Mouse (Mus musculus): Measurements from ENCODE around the gene Mcm10. TPM values are rescaled to one million over a fixed set of nuclear protein-coding genes. Genes with fewer than 3 reads are reported as not detected.

Mcm10 gene
- total and polyA plus RNA-seq, 2 experiments = 21.8 to 36.0 TPM

DNA sequence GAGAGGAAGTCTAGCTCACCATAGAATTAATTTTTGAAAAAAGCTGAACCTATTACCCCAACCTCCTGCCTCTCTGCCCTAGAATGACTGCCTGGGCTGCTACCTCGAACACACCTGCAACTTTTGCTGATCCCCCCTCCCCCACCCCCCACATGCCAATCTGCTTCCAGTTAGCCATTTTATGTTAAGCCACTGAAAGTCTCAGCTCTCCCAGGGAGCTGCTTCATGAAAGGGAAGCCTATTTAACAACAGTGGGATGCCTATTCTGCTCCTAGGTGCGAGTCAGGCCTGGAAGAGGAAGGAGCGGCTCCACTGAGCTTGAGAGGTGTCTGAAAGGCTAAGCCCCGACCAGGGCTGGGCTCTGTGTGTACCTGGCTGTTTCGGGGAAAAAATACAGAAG, 28.6 kb downstream of the Mcm10 start:
- WGBS = 65% methylated on average over 5 of the region's 5 CpGs
- no peaks in the 10 kb centered on the region for H3K36me3 ChIP-seq (ENCODE audit: control insufficient read depth, insufficient read depth, low read length)
- peaks cover 13% of the 10 kb centered on the region; the same call in 1 of the 2 replicates for H3K4me1 ChIP-seq (ENCODE audit: control insufficient read depth, insufficient read depth, low read length)
- TF ChIP-seq CTCF (IDR thresholded peaks at IDR 0.05; ENCODE audit: low read depth, low read length) (no peak), POLR2A (IDR thresholded peaks at IDR 0.05; ENCODE audit: extremely low read depth, insufficient read depth, low read length) (no peak)
- H3K4me3 ChIP-seq (ENCODE audit: insufficient read depth, low read depth, low read length) = no peak overlapping the region
- no peaks in the 10 kb centered on the region for H3K79me2 ChIP-seq (ENCODE audit: control insufficient read depth, insufficient read depth, low read length)
- H3K9ac ChIP-seq (ENCODE audit: low read depth, low read length) = no peak overlapping the region
- H3K27ac ChIP-seq (replicated peaks; ENCODE audit: insufficient read depth, low read depth, low read length) = no peak overlapping the region
- no peak for DNase-seq (ENCODE audit: extremely low read depth, low read depth, low spot score)
- no peaks in the 10 kb centered on the region for H3K27me3 ChIP-seq (ENCODE audit: control insufficient read depth, insufficient read depth, low read length)

- H3K27me3 ChIP-seq (ENCODE audit: control insufficient read depth, insufficient read depth, low read length) = no peaks in the 10 kb centered on the region
- no peaks in the 10 kb centered on the region for H3K79me2 ChIP-seq (ENCODE audit: control insufficient read depth, insufficient read depth, low read length)
- WGBS = 79% methylated on average over 8 of the region's 8 CpGs
- H3K27ac ChIP-seq (replicated peaks; ENCODE audit: insufficient read depth, low read depth, low read length) = no peak overlapping the region
- H3K4me3 ChIP-seq (ENCODE audit: insufficient read depth, low read depth, low read length) = no peak overlapping the region
- DNase-seq (ENCODE audit: extremely low read depth, low read depth, low spot score) = no peak
- H3K36me3 ChIP-seq (ENCODE audit: control insufficient read depth, insufficient read depth, low read length) = no peaks in the 10 kb centered on the region
- no peak overlapping the region for H3K9ac ChIP-seq (ENCODE audit: low read depth, low read length)
- no peak for TF ChIP-seq CTCF (IDR thresholded peaks at IDR 0.05; ENCODE audit: low read depth, low read length)
- no peak for TF ChIP-seq POLR2A (IDR thresholded peaks at IDR 0.05; ENCODE audit: extremely low read depth, insufficient read depth, low read length)
- peaks cover 2% of the 10 kb centered on the region; the same call in 1 of the 2 replicates for H3K4me1 ChIP-seq (ENCODE audit: control insufficient read depth, insufficient read depth, low read length)
Measured at GRCm38 (mm10) chr2:4978091-4978490, 34.5 kb downstream of the Mcm10 start.

- TF ChIP-seq CTCF (IDR thresholded peaks at IDR 0.05; ENCODE audit: low read depth, low read length) (no peak), POLR2A (IDR thresholded peaks at IDR 0.05; ENCODE audit: extremely low read depth, insufficient read depth, low read length) (no peak)
- Histone ChIP-seq H3K9ac (ENCODE audit: low read depth, low read length) (no peak within 1 kb of the TSS), H3K36me3 (ENCODE audit: control insufficient read depth, insufficient read depth, low read length) (no peaks in the 10 kb centered on the region), H3K27ac (replicated peaks; ENCODE audit: insufficient read depth, low read depth, low read length) (no peak within 1 kb of the TSS), H3K79me2 (ENCODE audit: control insufficient read depth, insufficient read depth, low read length) (no peaks in the 10 kb centered on the region), H3K4me1 (ENCODE audit: control insufficient read depth, insufficient read depth, low read length) (peaks cover 2% of the 10 kb centered on the region; the same call in 1 of the 2 replicates), H3K27me3 (ENCODE audit: control insufficient read depth, insufficient read depth, low read length) (no peaks in the 10 kb centered on the region), H3K4me3 (ENCODE audit: insufficient read depth, low read depth, low read length) (no peak within 1 kb of the TSS)
- whole genome bisulfite sequencing = 81% methylated on average over 5 of the region's 5 CpGs
- DNase-seq (ENCODE audit: extremely low read depth, low read depth, low spot score) = no peak
Measured at GRCm38 (mm10) chr2:4975807-4976206, 36.8 kb downstream of the Mcm10 start, which contains the start of gene Ucma. Gene Ucma, plus strand, starts transcription at chr2:4976122.

- no peak for TF ChIP-seq CTCF (IDR thresholded peaks at IDR 0.05; ENCODE audit: low read depth, low read length)
- TF ChIP-seq POLR2A (IDR thresholded peaks at IDR 0.05; ENCODE audit: extremely low read depth, insufficient read depth, low read length) = no peak
- Histone ChIP-seq H3K27me3 (ENCODE audit: control insufficient read depth, insufficient read depth, low read length) (no peaks in the 10 kb centered on the region), H3K36me3 (ENCODE audit: control insufficient read depth, insufficient read depth, low read length) (no peaks in the 10 kb centered on the region), H3K4me3 (ENCODE audit: insufficient read depth, low read depth, low read length) (no peak overlapping the region), H3K79me2 (ENCODE audit: control insufficient read depth, insufficient read depth, low read length) (no peaks in the 10 kb centered on the region), H3K9ac (ENCODE audit: low read depth, low read length) (no peak overlapping the region), H3K27ac (replicated peaks; ENCODE audit: insufficient read depth, low read depth, low read length) (no peak overlapping the region), H3K4me1 (ENCODE audit: control insufficient read depth, insufficient read depth, low read length) (no peaks in the 10 kb centered on the region)
- 71% methylated on average over 2 of the region's 2 CpGs for WGBS
- DNase-seq (ENCODE audit: extremely low read depth, low read depth, low spot score) = no peak
Measured at GRCm38 (mm10) chr2:4969083-4969482, 43.5 kb downstream of the Mcm10 start.

- Histone ChIP-seq H3K27me3 (ENCODE audit: control insufficient read depth, insufficient read depth, low read length) (no peaks in the 10 kb centered on the region), H3K4me1 (ENCODE audit: control insufficient read depth, insufficient read depth, low read length) (no peaks in the 10 kb centered on the region), H3K4me3 (ENCODE audit: insufficient read depth, low read depth, low read length) (no peak overlapping the region), H3K36me3 (ENCODE audit: control insufficient read depth, insufficient read depth, low read length) (no peaks in the 10 kb centered on the region), H3K79me2 (ENCODE audit: control insufficient read depth, insufficient read depth, low read length) (no peaks in the 10 kb centered on the region), H3K9ac (ENCODE audit: low read depth, low read length) (no peak overlapping the region), H3K27ac (replicated peaks; ENCODE audit: insufficient read depth, low read depth, low read length) (no peak overlapping the region)
- WGBS = 100% methylated on average over 2 of the region's 2 CpGs
- DNase-seq (ENCODE audit: extremely low read depth, low read depth, low spot score) = no peak
- no peak for TF ChIP-seq CTCF (IDR thresholded peaks at IDR 0.05; ENCODE audit: low read depth, low read length)
- no peak for TF ChIP-seq POLR2A (IDR thresholded peaks at IDR 0.05; ENCODE audit: extremely low read depth, insufficient read depth, low read length)
Measured at GRCm38 (mm10) chr2:4967806-4968205, 44.8 kb downstream of the Mcm10 start.

DNA sequence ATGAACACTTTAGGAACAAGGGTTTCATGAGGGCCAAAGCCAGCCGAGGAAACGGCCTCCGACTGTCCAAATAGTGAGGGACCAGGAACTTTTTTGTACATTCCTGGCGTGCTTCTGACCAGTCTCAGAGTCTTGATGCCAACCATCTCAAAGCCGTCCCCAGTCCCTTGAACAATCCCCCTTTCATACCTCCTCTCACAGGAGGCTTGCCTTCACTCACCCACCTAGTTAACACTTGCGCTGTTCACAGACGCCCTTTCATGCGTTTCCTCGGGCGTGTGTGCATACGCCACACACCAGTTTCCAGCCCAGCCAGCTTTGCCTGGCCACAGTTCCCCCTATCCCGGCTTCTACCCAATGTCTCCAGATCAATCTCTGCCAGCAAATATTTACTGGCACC, 54.6 kb downstream of the Mcm10 start:
- Histone ChIP-seq H3K4me1 (ENCODE audit: control insufficient read depth, insufficient read depth, low read length) (no peaks in the 10 kb centered on the region), H3K36me3 (ENCODE audit: control insufficient read depth, insufficient read depth, low read length) (no peaks in the 10 kb centered on the region), H3K4me3 (ENCODE audit: insufficient read depth, low read depth, low read length) (no peak overlapping the region), H3K9ac (ENCODE audit: low read depth, low read length) (no peak overlapping the region), H3K27ac (replicated peaks; ENCODE audit: insufficient read depth, low read depth, low read length) (no peak overlapping the region), H3K27me3 (ENCODE audit: control insufficient read depth, insufficient read depth, low read length) (no peaks in the 10 kb centered on the region), H3K79me2 (ENCODE audit: control insufficient read depth, insufficient read depth, low read length) (no peaks in the 10 kb centered on the region)
- 88% methylated on average over 12 of the region's 12 CpGs for WGBS
- no peak for DNase-seq (ENCODE audit: extremely low read depth, low read depth, low spot score)
- TF ChIP-seq POLR2A (IDR thresholded peaks at IDR 0.05; ENCODE audit: extremely low read depth, insufficient read depth, low read length) (no peak), CTCF (IDR thresholded peaks at IDR 0.05; ENCODE audit: low read depth, low read length) (no peak)
